Mouse (Mus musculus): ENCODE data around the gene Foxf1. TPM values are rescaled to one million over a fixed set of nuclear protein-coding genes. Genes with fewer than 3 reads are reported as not detected.

The Foxf1 gene
- polyA plus RNA-seq, 1 experiment from 2014 or later: 129 TPM

DNA sequence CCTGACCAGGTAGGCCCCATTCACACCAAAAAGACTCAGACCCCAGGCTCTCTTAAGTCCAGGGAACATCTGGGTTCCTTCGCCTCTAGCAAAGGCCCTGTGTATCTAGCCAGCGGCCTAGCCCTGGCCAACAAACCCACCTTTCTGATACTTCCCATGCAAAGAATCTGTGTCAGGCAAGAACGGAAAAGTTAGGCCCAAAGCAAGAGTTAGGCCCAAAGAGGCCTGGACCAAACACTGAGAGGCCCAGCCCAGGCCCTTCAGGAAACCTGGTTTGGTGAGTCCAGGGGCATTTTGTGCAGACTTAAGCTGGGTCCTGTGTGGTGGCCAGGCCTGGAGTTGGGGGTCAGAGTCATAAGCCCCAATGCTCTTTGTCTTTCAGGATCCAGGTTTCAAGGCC lies 1.4 kb downstream of the Foxf1 start:
- Histone ChIP-seq H3K9ac (ENCODE audit: low read length) (peak overlapping the region; percentile 97), H3K27ac (ENCODE audit: low read depth) (peak overlapping the region; percentile 98), H3K9me3 (ENCODE audit: control insufficient read depth, low read length) (no peaks in the 10 kb centered on the region), H3K4me2 (ENCODE audit: low read length) (peak overlapping the region; percentile 79), H3K4me3 (ENCODE audit: low read depth, low read length) (peak overlapping the region; percentile 80), H3K4me1 (replicated peaks; ENCODE audit: control insufficient read depth, insufficient read depth, low read length) (peaks cover 3% of the 10 kb centered on the region), H3K27me3 (replicated peaks; ENCODE audit: control insufficient read depth, insufficient read depth, low read length) (peaks cover 65% of the 10 kb centered on the region), H3K36me3 (ENCODE audit: control insufficient read depth, insufficient read depth, low read length) (peaks cover 31% of the 10 kb centered on the region)
- WGBS: 23% methylated on average over 3 of the region's 3 CpGs
- no peak for ATAC-seq (replicated peaks; ENCODE audit: low FRiP score, low TSS enrichment, low read depth)
- DNase-seq (ENCODE audit: low spot score): peak; percentile 71

DNA sequence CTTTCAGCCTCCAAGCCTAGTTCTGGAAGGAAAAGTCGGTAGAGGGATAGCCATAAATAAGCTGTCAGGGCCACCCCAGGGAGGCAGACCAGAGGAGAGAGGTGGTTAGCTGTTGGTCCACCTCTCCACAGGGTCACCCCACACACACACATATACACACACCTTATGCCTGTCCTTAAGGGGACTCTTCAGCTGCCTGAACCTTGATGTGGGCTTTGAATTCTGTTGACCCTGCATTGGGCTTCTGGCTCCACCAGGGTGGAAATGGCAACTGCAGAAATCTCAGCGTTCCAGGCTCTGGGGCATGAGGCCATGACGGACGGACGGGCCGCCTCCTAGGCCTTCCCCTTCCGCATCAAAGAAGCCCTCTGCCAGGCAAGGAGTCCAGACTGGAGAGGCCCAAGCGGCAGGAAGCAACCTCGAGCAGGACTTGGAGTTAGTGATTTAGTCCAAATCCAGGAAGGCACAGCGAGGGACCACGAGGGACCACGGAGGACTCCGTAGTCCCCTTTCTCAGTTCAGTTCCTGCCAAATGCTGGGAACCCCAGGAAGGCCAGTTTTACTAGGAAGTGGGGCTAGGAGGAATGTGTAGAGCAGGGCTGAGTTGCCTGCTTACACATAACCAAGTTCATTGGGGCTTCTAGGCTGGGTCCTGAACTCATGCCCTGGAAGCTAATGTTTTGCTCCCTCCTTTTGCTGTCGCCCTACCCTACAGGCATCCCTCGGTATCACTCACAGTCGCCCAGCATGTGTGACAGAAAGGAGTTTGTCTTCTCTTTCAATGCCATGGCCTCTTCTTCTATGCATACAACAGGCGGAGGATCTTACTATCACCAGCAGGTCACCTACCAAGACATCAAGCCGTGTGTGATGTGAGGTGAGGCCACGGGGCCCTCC lies 2.1 kb downstream of the Foxf1 start:
- H3K27ac ChIP-seq (ENCODE audit: low read depth): peak overlapping the region; percentile 98
- peak overlapping the region; percentile 79 for H3K4me2 ChIP-seq (ENCODE audit: low read length)
- DNase-seq (ENCODE audit: low spot score): peak; percentile 74

DNA sequence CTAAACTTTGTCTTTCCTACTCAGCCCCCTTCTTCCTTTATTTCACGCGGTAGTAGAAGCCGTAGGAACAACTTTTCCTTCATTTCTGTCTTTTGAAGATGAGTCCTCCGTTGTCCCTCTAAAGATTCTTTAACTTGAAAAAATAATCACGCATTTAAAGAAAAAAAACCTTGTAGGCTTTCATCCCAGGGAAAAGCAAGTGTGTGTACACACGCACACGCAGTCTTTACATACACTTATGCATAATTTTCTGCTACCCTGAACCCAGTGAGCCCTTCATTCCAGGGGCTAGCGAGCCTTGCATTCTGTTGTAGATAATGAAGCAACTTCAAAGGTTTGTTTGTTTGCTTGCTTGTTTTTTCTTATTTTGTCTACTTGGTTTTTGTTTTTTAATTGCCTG lies 4.1 kb downstream of the Foxf1 start:
- DNase-seq (ENCODE audit: low spot score): no peak
- H3K27ac ChIP-seq (ENCODE audit: low read depth): peak overlapping the region; percentile 98
- peak overlapping the region; percentile 97 for H3K9ac ChIP-seq (ENCODE audit: low read length)
- H3K4me3 ChIP-seq (ENCODE audit: low read depth, low read length): peak overlapping the region; percentile 80
- peak overlapping the region; percentile 79 for H3K4me2 ChIP-seq (ENCODE audit: low read length)
- WGBS: 7% methylated on average over 8 of the region's 8 CpGs
- peaks cover 56% of the 10 kb centered on the region for H3K27me3 ChIP-seq (replicated peaks; ENCODE audit: control insufficient read depth, insufficient read depth, low read length)
- H3K4me1 ChIP-seq (replicated peaks; ENCODE audit: control insufficient read depth, insufficient read depth, low read length): peaks cover 13% of the 10 kb centered on the region
- H3K9me3 ChIP-seq (ENCODE audit: control insufficient read depth, low read length): no peaks in the 10 kb centered on the region
- peaks cover 31% of the 10 kb centered on the region for H3K36me3 ChIP-seq (ENCODE audit: control insufficient read depth, insufficient read depth, low read length)
- no peak for ATAC-seq (replicated peaks; ENCODE audit: low FRiP score, low TSS enrichment, low read depth)

More for the DNA sequence above, 2.1 kb downstream of the Foxf1 start:
- Histone ChIP-seq H3K4me1 (replicated peaks; ENCODE audit: control insufficient read depth, insufficient read depth, low read length) (peaks cover 7% of the 10 kb centered on the region), H3K36me3 (ENCODE audit: control insufficient read depth, insufficient read depth, low read length) (peaks cover 31% of the 10 kb centered on the region), H3K4me3 (ENCODE audit: low read depth, low read length) (peak overlapping the region; percentile 80), H3K9ac (ENCODE audit: low read length) (peak overlapping the region; percentile 97), H3K9me3 (ENCODE audit: control insufficient read depth, low read length) (no peaks in the 10 kb centered on the region), H3K27me3 (replicated peaks; ENCODE audit: control insufficient read depth, insufficient read depth, low read length) (peaks cover 62% of the 10 kb centered on the region)
- ATAC-seq (replicated peaks; ENCODE audit: low FRiP score, low TSS enrichment, low read depth): no peak
- WGBS: 14% methylated on average over 19 of the region's 19 CpGs

DNA sequence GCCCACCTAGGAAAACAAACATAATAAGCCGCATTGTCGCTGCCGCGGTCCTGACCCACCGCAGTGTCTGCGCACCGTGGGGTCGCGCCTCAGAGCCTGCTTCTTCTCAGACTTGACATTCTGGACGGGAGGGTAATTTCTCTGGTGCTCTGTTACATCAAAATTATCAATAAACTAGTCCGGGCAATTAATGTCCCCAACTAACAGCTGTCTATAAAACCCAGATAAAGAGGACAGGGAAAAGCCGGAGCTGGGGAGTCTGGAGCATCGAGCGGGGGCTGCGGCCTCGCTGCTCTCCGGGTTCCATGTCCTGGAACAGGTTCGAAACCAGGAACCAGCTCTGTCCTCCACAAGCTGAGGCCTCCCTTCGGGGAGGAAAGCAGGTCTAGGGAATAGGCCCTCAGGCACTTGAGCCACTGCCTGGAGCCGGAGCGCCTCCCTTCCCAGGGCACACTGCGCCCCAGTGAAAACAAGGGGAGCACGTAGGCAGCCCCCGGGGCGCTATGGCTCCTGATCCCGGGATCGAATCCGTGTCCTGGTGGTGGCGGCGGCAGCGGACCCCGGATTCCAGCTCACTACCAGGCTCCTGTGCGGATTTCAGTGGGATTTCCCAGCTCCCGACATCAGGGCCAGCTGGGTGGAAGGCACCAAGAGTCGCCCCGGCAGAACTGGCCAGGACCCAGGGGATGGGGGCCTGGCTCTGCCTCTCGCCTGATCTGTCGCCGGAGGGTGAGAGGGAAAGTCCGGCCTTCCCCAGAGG lies 4.9 kb downstream of the Foxf1 start:
- Histone ChIP-seq H3K36me3 (ENCODE audit: control insufficient read depth, insufficient read depth, low read length) (peaks cover 31% of the 10 kb centered on the region), H3K4me1 (replicated peaks; ENCODE audit: control insufficient read depth, insufficient read depth, low read length) (peaks cover 13% of the 10 kb centered on the region), H3K4me2 (ENCODE audit: low read length) (peak overlapping the region; percentile 79), H3K4me3 (ENCODE audit: low read depth, low read length) (peak overlapping the region; percentile 80), H3K9ac (ENCODE audit: low read length) (peak overlapping the region; percentile 97), H3K9me3 (ENCODE audit: control insufficient read depth, low read length) (no peaks in the 10 kb centered on the region), H3K27me3 (replicated peaks; ENCODE audit: control insufficient read depth, insufficient read depth, low read length) (peaks cover 54% of the 10 kb centered on the region), H3K27ac (ENCODE audit: low read depth) (peak overlapping the region; percentile 98)
- 7% methylated on average over 40 of the region's 40 CpGs for WGBS
- DNase-seq (ENCODE audit: low spot score) (peak; percentile 83), ATAC-seq (replicated peaks; ENCODE audit: low FRiP score, low TSS enrichment, low read depth) (no peak)

DNA sequence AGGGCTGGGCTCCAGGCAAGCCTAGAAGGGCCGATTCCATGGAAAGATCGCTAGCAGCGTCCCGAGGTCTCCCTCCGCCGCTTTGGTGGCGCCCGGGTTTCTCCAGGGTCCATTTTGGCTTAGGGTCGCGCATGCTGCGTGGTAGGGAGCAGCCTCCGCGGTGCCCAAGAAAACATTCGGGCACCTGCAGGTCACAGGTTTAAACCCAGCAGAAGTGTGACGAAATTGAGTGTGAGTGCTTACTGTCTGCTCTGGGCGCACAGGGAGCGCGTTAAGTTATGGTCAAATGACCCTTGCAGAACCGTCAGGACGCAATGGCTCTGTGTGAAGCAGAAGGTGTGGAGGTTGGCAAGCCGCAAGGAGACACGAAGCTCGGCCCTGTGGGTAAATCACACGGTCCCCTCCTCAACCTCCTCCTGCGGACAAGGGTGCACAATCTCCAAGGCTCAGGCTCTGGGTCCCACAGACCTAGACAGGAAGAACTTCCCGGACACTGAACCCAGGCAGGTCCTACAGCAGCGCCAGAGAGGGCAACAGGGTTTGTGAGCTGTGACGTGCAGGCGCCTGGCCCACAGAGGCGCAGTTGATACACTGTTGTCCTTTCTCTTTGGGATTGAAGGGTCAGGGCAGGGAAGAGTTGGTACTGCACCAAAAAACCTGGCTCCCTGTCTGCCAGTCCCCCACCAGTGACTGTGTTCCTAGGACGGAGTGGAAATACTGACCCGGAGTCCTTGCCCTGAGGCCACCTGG lies 5.6 kb downstream of the Foxf1 start:
- Histone ChIP-seq H3K4me2 (ENCODE audit: low read length) (peak overlapping the region; percentile 79), H3K9me3 (ENCODE audit: control insufficient read depth, low read length) (no peaks in the 10 kb centered on the region), H3K27ac (ENCODE audit: low read depth) (peak overlapping the region; percentile 98), H3K36me3 (ENCODE audit: control insufficient read depth, insufficient read depth, low read length) (peaks cover 31% of the 10 kb centered on the region), H3K27me3 (replicated peaks; ENCODE audit: control insufficient read depth, insufficient read depth, low read length) (peaks cover 47% of the 10 kb centered on the region), H3K9ac (ENCODE audit: low read length) (peak overlapping the region; percentile 97), H3K4me3 (ENCODE audit: low read depth, low read length) (peak overlapping the region; percentile 80), H3K4me1 (replicated peaks; ENCODE audit: control insufficient read depth, insufficient read depth, low read length) (peaks cover 13% of the 10 kb centered on the region)
- ATAC-seq (replicated peaks; ENCODE audit: low FRiP score, low TSS enrichment, low read depth) (no peak), DNase-seq (ENCODE audit: low spot score) (peak; percentile 69)
- 6% methylated on average over 32 of the region's 32 CpGs for WGBS

DNA sequence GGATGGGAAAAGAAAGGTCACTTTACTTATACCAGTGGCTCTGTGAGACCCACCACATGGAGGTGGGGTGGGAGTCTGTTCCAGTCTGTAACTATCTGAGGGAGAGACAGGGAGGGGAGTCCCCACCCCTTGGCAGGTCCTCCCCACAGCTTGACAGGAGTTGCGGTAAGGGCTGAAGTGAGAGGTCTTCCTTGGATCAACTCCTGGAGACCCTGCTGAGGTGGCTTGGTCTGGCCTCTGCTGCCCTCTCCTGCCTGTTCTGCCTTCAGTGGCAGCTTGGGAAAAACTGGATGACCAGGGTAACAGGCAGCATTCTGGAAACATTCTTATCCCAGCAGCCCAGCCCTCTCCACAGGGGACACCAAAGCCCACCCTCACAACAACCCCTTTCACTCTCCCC lies 6.5 kb downstream of the Foxf1 start:
- H3K9me3 ChIP-seq (ENCODE audit: control insufficient read depth, low read length): no peaks in the 10 kb centered on the region
- H3K4me1 ChIP-seq (replicated peaks; ENCODE audit: control insufficient read depth, insufficient read depth, low read length): peaks cover 13% of the 10 kb centered on the region
- H3K36me3 ChIP-seq (ENCODE audit: control insufficient read depth, insufficient read depth, low read length): peaks cover 31% of the 10 kb centered on the region
- H3K4me3 ChIP-seq (ENCODE audit: low read depth, low read length): peak overlapping the region; percentile 80
- H3K27ac ChIP-seq (ENCODE audit: low read depth): peak overlapping the region; percentile 98; the same call in 1 of the 2 replicates
- peaks cover 42% of the 10 kb centered on the region for H3K27me3 ChIP-seq (replicated peaks; ENCODE audit: control insufficient read depth, insufficient read depth, low read length)
- DNase-seq (ENCODE audit: low spot score) (peak; percentile 66), ATAC-seq (replicated peaks; ENCODE audit: low FRiP score, low TSS enrichment, low read depth) (no peak)
- peak overlapping the region; percentile 79 for H3K4me2 ChIP-seq (ENCODE audit: low read length)
- WGBS: 0% methylated on average over 1 of the region's 1 CpGs
- peak overlapping the region; percentile 97 for H3K9ac ChIP-seq (ENCODE audit: low read length)

DNA sequence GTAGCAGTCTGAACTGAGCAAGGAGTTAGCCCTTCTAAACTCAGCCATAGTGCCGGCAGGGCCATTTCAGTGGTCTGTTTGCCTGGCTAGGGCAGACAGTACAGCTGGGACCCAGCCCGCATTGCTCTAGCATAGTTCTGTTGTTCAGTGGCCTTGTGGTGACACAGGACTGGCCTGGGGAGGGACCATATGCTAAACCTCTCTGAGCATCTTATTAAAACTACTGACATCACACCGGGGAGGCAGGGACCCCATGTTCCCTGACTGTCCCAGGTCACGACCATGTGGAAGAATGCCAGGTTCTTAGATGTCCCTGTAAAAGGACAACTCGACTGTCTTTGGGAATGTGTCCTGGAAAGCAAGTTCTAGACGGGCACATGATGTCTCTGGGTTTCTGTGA lies 8.0 kb downstream of the Foxf1 start:
- peaks cover 13% of the 10 kb centered on the region for H3K4me1 ChIP-seq (replicated peaks; ENCODE audit: control insufficient read depth, insufficient read depth, low read length)
- peaks cover 22% of the 10 kb centered on the region for H3K36me3 ChIP-seq (ENCODE audit: control insufficient read depth, insufficient read depth, low read length)
- peak overlapping the region; percentile 33 for H3K4me2 ChIP-seq (ENCODE audit: low read length)
- DNase-seq (ENCODE audit: low spot score): peak; percentile 78
- ATAC-seq (replicated peaks; ENCODE audit: low FRiP score, low TSS enrichment, low read depth): peak; percentile 17; the same call in 1 of the 2 replicates
- no peaks in the 10 kb centered on the region for H3K9me3 ChIP-seq (ENCODE audit: control insufficient read depth, low read length)
- H3K4me3 ChIP-seq (ENCODE audit: low read depth, low read length): no peak overlapping the region
- H3K9ac ChIP-seq (ENCODE audit: low read length): no peak overlapping the region
- H3K27ac ChIP-seq (ENCODE audit: low read depth): peak overlapping the region; percentile 1; the same call in 1 of the 2 replicates
- WGBS: 23% methylated on average over 6 of the region's 6 CpGs
- peaks cover 29% of the 10 kb centered on the region for H3K27me3 ChIP-seq (replicated peaks; ENCODE audit: control insufficient read depth, insufficient read depth, low read length)

DNA sequence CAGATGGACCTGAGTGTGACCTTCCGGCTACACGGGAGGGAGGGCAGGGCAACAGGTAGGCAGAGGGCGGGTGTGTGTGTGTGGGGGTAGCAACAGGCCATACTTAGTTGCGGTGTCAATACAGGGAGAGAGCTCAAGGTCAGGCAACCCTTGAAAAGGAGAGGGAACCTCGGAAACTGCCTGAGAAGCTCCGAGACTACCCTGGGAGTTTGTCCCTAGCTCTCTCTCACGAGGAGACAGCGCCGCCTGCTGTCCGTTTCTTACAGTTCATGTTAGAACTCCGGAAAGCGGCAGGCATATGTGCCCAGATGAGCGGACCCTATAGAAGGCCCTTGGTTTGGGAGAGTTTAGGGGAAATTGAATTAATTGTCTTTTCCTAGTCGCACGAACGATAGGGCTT lies 8.4 kb downstream of the Foxf1 start:
- no peak overlapping the region for H3K9ac ChIP-seq (ENCODE audit: low read length)
- H3K4me1 ChIP-seq (replicated peaks; ENCODE audit: control insufficient read depth, insufficient read depth, low read length): peaks cover 13% of the 10 kb centered on the region
- H3K27me3 ChIP-seq (replicated peaks; ENCODE audit: control insufficient read depth, insufficient read depth, low read length): peaks cover 28% of the 10 kb centered on the region
- peak; percentile 99 for DNase-seq (ENCODE audit: low spot score)
- peak overlapping the region; percentile 33 for H3K4me2 ChIP-seq (ENCODE audit: low read length)
- peak; percentile 38 for ATAC-seq (replicated peaks; ENCODE audit: low FRiP score, low TSS enrichment, low read depth)
- 1% methylated on average over 16 of the region's 16 CpGs for WGBS
- no peaks in the 10 kb centered on the region for H3K9me3 ChIP-seq (ENCODE audit: control insufficient read depth, low read length)
- no peak overlapping the region for H3K4me3 ChIP-seq (ENCODE audit: low read depth, low read length)
- H3K36me3 ChIP-seq (ENCODE audit: control insufficient read depth, insufficient read depth, low read length): peaks cover 22% of the 10 kb centered on the region
- no peak overlapping the region for H3K27ac ChIP-seq (ENCODE audit: low read depth)
